Mouse (Mus musculus) brain, embryonic 18.5 days (tissue): ENCODE measurements around the gene Cdk6.
"Not testable (repeated sequence)": the region's sequence is repeated elsewhere in the genome, so short reads cannot be mapped to it uniquely, and the experiment has no call there.

Experiments used
- DNase-seq: peaks from one replicate; pipeline ENCODE4 v3.0.0-alpha.2; 2012; ENCODE audit warnings: low read depth, low spot score

Gene Cdk6

GRCm38 (mm10) chr5:3376167-3376566 is 34.9 kb downstream of the Cdk6 start:
- DNase-seq: no peak

DNA sequence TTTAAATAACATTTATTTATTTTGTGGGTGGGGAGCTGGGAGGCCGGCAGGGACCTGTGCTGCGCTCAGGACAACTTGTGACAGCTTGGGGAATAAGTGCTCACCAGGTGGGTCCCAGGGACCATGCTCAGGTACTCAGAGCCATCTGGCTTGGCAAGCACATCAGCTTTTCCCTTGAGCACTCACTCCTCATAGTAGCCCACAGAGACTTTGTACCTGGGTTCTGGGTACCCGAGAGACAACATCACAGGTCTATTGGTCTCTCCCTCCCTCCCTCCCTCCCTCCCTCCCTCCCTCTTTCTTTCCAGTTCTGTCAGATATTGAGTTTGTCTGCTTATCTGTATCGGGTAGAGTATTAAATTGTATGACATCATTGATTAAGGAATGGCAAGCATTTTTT is 38.0 kb downstream of the Cdk6 start:
- no peak for DNase-seq

GRCm38 (mm10) chr5:3380692-3381233 is 39.5 kb downstream of the Cdk6 start:
- DNase-seq: no peak

DNA sequence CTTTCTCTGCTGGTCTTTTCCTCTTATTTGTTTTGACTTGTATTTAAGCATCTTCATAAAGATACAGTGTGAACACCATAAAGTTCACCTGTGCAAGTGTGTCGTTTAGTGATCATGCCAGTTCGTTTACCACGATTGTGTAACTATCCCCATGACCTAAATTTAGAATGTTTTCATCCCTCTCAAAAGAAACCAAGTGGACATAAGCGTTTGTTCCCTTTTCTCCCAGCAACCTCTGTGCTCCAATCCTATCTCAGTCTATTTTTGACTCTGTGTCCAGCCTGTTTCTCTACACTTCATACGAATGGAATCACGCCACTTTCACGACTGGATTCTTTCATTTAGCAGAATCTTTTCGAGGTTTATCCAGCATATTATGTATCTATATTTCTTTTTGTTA is 40.5 kb downstream of the Cdk6 start:
- DNase-seq: no peak

DNA sequence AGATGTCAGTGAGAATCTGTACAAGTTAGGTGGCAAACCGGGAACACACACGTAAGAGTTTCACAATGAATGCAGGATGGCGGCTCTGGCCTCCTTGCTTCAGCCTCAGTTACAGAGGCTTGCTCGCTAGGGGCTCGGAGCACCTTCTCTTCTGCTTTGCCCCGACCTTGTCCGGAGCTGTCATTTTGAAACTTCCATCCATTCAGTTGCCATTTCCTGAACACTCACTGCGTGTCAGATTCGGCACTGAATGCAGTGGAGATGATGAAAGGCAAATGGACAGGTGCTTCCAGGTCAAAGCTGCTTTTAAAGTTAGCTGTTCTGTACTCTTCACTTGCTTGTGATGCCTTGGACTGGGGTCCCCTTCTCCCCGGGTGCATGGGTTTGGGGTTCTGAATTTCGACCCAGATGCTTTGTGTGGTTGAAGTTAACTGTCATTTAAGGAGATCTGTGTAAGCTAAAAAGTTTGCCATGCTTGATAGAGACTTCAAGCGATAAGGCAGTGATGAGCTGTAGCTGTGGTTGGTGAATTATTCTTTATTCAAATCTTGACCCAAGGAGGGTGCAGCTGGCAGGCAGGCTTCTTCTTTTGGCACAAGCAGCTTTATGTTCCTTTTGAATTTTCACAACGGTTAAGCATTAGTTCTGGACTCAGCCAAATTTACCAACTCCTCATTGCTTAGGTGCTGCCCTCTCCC is 41.2 kb downstream of the Cdk6 start:
- no peak for DNase-seq

DNA sequence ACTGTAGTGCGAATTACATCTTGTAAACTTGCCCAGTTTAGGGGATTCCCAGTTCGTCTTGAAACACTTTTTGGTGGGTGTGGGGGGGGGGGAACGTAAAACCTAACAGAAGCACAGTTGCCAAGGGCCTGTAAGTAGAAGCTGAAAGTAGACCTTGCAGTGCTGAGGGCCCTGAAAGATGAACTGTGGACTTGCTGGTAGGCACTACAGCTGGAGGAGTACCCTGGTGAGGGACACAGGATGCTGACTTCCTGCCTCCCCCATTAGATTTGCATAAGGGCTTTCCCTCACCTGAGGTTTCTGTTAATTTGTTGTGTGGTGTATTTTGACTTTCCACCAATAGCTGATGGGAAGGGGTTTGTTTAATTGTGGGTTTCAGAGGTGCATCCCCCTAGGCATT is 42.3 kb downstream of the Cdk6 start:
- DNase-seq: no peak

DNA sequence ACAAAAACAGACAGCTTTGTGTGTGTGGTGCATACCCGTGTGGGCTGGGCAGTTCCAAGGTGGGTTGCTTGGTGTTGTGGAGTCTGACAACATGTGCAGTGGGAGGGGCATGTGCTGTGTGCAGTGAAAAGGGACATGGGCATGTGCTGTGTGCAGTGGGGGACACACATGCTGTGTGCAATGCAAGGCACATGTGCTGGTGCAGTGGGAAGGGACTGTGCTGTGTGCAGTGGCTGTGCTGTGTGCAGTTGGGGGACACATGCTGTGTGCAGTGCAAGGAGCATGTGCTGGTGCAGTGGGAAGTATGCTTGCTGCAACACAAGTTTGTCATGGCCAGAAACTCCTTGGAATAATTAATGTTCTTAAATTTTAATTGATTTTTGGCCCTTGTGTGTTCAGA is 43.8 kb downstream of the Cdk6 start:
- no peak for DNase-seq

GRCm38 (mm10) chr5:3386021-3386730 is 44.9 kb downstream of the Cdk6 start:
- DNase-seq: no peak

- DNase-seq: no peak
These were observed 45.4 kb downstream of the Cdk6 start for GRCm38 (mm10) chr5:3386731-3387087.

GRCm38 (mm10) chr5:3387138-3387537 is 45.9 kb downstream of the Cdk6 start:
- no peak for DNase-seq

DNA sequence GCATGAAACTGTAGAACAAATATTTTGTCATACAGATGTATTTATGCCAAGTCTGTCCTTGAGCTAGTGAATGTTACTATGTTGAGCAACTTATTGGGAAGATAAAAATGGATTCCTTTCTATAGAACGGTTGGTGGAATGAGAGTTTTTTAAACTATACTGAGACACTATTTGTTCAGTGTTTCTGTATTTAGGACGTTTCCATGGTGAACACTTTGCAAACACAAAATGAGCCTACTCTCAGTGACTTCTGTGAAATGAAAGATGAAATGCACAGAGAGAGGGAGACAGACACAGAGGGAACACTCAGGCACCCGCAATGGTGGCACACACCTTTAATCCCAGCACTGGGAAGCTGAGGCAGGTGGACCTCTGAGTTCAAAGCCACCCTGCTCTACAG is 51.6 kb downstream of the Cdk6 start:
- DNase-seq: no peak

- no peak for DNase-seq
These were observed 52.9 kb downstream of the Cdk6 start for GRCm38 (mm10) chr5:3394145-3394544.

DNA sequence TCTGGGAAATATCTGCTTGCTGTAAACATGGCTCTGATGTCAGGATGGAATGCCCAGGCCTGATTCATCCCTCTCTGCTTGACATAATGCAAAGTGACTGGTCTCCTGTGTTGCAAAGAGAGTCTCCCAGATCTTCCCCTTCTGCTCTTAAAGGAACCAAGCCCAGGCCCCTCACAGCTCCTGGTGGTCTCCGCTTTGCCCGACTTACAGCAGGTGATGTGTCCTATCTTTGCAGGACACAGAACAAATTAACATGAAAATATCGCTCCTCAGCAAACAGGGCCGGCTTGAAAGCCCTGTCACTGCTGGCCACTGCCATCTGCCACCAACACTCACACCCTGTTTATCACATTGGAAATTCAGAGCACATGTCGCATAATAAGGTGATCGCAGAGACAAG is 53.7 kb downstream of the Cdk6 start:
- no peak for DNase-seq

DNA sequence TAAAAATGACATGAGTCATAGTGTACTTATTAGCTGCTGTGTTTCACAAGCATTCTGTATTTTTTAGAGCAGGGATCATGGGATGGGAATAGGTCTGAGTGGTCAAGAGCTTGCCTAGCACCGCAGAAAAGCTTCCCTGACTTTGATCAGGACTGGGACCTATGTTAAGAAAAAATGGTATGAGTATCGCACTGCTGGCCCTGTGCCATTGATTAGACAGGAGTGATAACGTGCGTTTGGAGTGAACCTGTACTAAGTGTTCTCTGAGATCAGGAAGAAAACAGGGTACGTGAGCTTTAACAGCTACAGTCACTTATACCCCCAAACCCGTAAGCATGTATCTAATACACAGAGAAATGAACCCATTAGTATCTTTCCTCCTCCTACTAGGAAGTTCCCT is 54.9 kb downstream of the Cdk6 start:
- no peak for DNase-seq

DNA sequence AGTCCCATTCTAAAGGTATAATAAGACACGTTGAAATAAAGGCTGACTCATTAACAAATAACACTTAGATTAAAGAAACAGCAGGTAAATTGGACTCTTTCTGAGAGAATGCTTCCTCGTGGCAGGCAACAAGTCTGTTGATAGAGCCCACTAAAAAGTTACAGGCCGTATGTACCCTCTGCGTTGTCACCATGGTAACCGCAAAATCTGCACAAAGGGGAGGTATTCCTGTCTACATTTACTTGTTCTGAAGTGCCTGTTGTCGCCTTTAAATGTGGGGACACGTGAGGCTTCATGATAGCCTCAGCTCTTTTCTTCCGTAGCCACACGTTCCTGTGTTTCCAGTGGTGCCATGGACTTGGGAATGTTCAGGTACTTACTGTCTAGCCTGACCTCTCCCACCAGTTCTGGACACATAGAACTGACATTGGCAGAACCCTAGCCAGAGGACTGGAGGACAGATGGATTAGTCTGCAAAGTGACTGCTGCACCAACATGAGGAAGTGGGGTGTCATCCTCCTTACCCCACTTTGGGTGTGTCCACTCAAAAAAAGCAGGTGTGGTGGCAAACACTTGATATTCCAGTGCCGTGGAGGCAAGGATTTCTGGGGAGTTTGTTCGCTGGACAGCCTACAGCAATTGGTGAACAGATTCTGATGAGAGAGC is 55.8 kb downstream of the Cdk6 start:
- DNase-seq: no peak

DNA sequence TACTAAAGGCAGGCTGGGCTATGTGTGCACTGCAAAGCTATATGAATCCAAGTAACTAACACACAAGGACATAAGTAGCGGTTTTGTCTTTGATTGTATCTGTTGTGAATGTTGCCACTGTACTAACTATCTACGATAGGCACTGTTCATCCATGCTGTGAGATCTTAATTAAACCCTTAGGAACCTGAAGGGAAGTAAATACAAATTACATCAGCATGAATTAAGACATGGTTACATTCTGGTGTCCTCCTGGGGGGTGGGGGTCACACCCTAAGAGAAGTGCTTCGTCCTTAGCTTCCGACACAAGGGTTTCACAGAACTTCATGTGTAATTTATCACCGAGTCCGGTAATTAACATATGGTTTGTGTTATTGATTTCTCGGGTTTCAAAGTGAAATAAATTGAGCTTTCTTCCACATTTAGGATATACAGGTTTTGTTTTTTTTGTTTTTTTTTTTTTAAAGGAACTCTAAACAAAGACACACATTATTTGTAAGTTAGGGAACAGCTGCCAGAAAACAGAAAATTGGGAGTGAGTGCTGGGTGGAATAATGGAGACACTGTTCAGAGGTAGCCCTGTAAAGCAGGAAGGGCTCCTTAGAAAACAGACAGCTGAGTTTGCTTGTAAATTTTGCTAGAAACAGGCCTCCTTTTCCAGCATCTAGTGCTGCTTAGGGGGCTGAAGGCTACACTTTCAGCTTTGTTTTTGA is 58.7 kb downstream of the Cdk6 start:
- no peak for DNase-seq

- no peak for DNase-seq
These were observed 63.8 kb downstream of the Cdk6 start for GRCm38 (mm10) chr5:3405102-3405501.

GRCm38 (mm10) chr5:3405503-3405902 is 64.2 kb downstream of the Cdk6 start:
- DNase-seq: no peak

DNA sequence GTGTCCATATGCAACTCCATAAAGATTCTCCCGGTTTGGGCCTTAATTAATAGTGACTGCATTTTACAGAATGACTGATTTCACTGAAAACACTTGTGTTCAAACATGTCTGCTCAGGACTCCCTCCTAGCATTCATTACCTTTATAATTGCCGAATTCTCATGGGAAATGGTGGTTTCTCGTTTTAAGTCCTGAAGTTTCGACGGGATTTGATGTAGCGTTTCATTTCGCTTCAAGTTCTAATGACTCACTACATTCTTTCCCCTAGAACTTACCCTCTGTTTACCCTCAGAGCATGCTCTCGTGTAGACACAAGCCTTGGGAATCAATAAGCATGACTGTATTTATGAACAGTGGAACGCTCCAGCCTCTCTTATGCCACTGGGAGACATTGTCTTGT is 66.6 kb downstream of the Cdk6 start:
- DNase-seq: no peak

GRCm38 (mm10) chr5:3418183-3418582 is 76.9 kb downstream of the Cdk6 start:
- DNase-seq: not testable (repeated sequence)

DNA sequence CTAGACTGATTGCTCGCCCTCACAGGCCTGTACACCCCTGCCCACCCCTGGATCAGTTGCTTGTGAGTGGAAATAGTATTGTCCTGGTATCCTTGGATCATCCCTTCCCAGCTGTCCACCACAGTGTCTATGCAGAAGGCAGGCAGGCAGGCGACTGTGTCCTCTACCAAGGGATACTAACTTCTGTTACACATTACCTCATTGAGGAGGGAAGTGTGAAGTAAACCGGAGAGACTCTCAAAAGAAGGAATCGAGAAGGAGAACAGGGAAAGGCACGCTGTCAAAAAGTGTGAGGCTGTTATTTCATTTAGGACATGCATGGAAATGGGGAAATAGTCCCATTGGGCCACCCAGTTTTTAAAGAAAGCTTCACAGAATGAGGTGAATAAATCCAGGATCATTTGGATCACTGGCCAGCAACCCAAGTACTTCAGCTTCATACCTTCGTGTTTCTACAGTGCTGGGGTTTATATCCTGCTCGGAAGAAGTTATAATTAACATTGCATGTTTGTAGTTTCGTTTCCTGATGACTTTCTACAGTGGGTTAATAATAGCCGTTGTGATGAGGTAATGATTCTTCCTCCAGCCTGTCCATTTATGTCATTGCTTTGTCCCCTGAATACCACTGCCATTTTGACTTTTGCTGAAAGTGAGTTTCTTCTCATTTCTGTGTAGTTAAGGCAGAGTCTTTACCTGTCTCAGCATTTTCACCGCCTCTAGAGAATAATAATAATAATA is 79.0 kb downstream of the Cdk6 start:
- DNase-seq: no peak
